Comparison of ENCODE assay signal across 8 mouse cellular contexts in the genomic region with DNA sequence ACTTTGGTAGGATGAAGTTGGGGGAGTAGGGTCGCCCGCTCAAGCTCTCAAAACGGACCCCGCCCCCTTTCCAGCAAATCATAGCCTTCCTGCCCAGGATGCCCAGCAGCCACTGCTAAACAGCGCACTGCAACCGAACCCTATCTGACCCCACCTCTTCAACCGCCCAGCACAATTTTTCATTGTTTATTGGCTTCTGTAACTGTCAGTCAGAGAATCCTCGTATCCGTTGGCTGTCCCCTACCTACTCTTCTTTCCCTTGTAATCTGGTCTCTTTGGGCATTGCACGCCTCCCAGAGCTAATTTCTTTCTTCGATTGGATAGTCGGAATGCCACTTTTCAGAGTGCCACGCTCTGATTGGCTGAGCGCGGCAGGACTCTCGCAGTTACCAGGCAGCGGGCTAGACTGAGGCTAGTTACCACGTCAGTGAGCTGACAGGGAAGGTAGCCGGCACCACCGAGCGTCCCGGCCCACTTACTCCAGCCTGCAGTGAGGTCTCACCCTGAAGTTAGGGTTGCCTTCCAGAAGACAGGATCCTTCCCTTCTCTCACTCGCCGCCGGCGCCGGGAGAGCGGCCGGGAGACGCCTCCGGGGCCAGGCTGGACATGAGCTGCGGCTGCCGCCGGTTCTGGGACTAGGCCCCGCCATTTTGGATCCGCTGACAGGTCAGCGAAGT. TPM values are rescaled to one million over a fixed set of nuclear protein-coding genes. Genes with fewer than 3 reads are reported as not detected.
DNase-seq lines count a peak whose midpoint lies in the region; ATAC-seq and TF ChIP-seq lines count a peak whose summit lies in the region.

A gene (plus strand): TSS at position 383 of the 677 bp plus-strand sequence.

- TF ChIP-seq POLR2A in kidney, adult 2 months (IDR thresholded peaks at IDR 0.05; ENCODE audit: low read depth, low read length) = peak; percentile 89
- peak; percentile 67 for TF ChIP-seq POLR2A in spleen, adult 2 months (IDR thresholded peaks at IDR 0.05; ENCODE audit: low read depth, low read length)

- H3K4me2 ChIP-seq in embryonic facial prominence, embryonic 13.5 days = peak within 1 kb of the TSS; percentile 89
- peak within 1 kb of the TSS; percentile 64 for H3K4me2 ChIP-seq in limb, embryonic 12.5 days
- peak within 1 kb of the TSS; percentile 78 for H3K4me2 ChIP-seq in midbrain, embryonic 15.5 days

- TF ChIP-seq CTCF in kidney, adult 2 months (conservative IDR thresholded peaks at IDR 0.05; ENCODE audit: insufficient read depth, insufficient read length, low read depth, low read length) = no peak
- no peak for TF ChIP-seq CTCF in spleen, adult 2 months (IDR thresholded peaks at IDR 0.05; ENCODE audit: extremely low read depth, insufficient read depth, insufficient read length, insufficient replicate concordance)

- H3K27me3 ChIP-seq in embryonic facial prominence, embryonic 13.5 days = peaks cover 39% of the 10 kb centered on the region
- H3K27me3 ChIP-seq in kidney, adult 2 months (replicated peaks; ENCODE audit: control insufficient read depth, insufficient read depth, low read length) = no peaks in the 10 kb centered on the region
- H3K27me3 ChIP-seq in limb, embryonic 12.5 days = peaks cover 38% of the 10 kb centered on the region
- H3K27me3 ChIP-seq in midbrain, embryonic 15.5 days (replicated peaks) = peaks cover 36% of the 10 kb centered on the region
- H3K27me3 ChIP-seq in spleen, adult 2 months (ENCODE audit: control insufficient read depth, insufficient read depth, low read length) = peaks cover 14% of the 10 kb centered on the region

- WGBS in embryonic facial prominence, embryonic 13.5 days = under 1% methylated on average over 37 of the region's 37 CpGs
- under 1% methylated on average over 37 of the region's 37 CpGs for WGBS in kidney, adult 2 months
- whole genome bisulfite sequencing in limb, embryonic 12.5 days = under 1% methylated on average over 37 of the region's 37 CpGs
- WGBS in midbrain, embryonic 15.5 days = under 1% methylated on average over 37 of the region's 37 CpGs
- WGBS in spleen, adult 2 months = under 1% methylated on average over 37 of the region's 37 CpGs

- H3K4me1 ChIP-seq in embryonic facial prominence, embryonic 13.5 days = peaks cover 39% of the 10 kb centered on the region
- H3K4me1 ChIP-seq in kidney, adult 2 months (ENCODE audit: control insufficient read depth, insufficient read depth, low read length) = peaks cover 18% of the 10 kb centered on the region
- H3K4me1 ChIP-seq in limb, embryonic 12.5 days (replicated peaks) = peaks cover 30% of the 10 kb centered on the region
- peaks cover 55% of the 10 kb centered on the region for H3K4me1 ChIP-seq in midbrain, embryonic 15.5 days
- peaks cover 13% of the 10 kb centered on the region for H3K4me1 ChIP-seq in spleen, adult 2 months (ENCODE audit: control insufficient read depth, insufficient read depth, insufficient read length)

- ATAC-seq in embryonic facial prominence, embryonic 13.5 days (ENCODE audit: insufficient number of reproducible peaks, insufficient read depth, low FRiP score, low TSS enrichment, low read depth) = peak; percentile 98
- ATAC-seq in limb, embryonic 12.5 days (ENCODE audit: insufficient number of reproducible peaks, insufficient read depth, low FRiP score, low TSS enrichment, low read depth) = peak; percentile 95
- peak; percentile 98 for ATAC-seq in midbrain, embryonic 15.5 days (replicated peaks)

- no peak within 1 kb of the TSS for H3K27ac ChIP-seq in embryonic facial prominence, embryonic 13.5 days
- H3K27ac ChIP-seq in kidney, adult 2 months (ENCODE audit: insufficient read depth, low read depth, low read length) = peak within 1 kb of the TSS; percentile 44; the same call in 1 of the 2 replicates
- peak within 1 kb of the TSS; percentile 13; the same call in 1 of the 2 replicates for H3K27ac ChIP-seq in limb, embryonic 12.5 days
- H3K27ac ChIP-seq in midbrain, embryonic 15.5 days = peak within 1 kb of the TSS; percentile 79
- peak within 1 kb of the TSS; percentile 70 for H3K27ac ChIP-seq in spleen, adult 2 months (ENCODE audit: insufficient read depth, low read length)

- H3K9me3 ChIP-seq in embryonic facial prominence, embryonic 13.5 days = no peaks in the 10 kb centered on the region
- H3K9me3 ChIP-seq in limb, embryonic 12.5 days = no peaks in the 10 kb centered on the region
- no peaks in the 10 kb centered on the region for H3K9me3 ChIP-seq in midbrain, embryonic 15.5 days

- peak within 1 kb of the TSS; percentile 89 for H3K4me3 ChIP-seq in embryonic facial prominence, embryonic 13.5 days
- H3K4me3 ChIP-seq in kidney, adult 2 months (ENCODE audit: insufficient read depth, low read depth, low read length) = peak within 1 kb of the TSS; percentile 78
- peak within 1 kb of the TSS; percentile 86 for H3K4me3 ChIP-seq in limb, embryonic 12.5 days (replicated peaks)
- peak within 1 kb of the TSS; percentile 89 for H3K4me3 ChIP-seq in midbrain, embryonic 15.5 days
- peak within 1 kb of the TSS; percentile 93 for H3K4me3 ChIP-seq in spleen, adult 2 months (ENCODE audit: extremely low read depth, insufficient read depth, insufficient read length)

- peak; percentile 93 for DNase-seq in 3134 (ENCODE audit: extremely low read depth, insufficient read length, low spot score)
- peak; percentile 93 to 94 for DNase-seq in adrenal gland, postnatal 36 days
- peak; percentile 97 to 99 for DNase-seq in heart, adult 18-20 months
- peak; percentile 99 for DNase-seq in kidney, adult 2 months
- peak; percentile 90 to 99 for DNase-seq in spleen, adult 2 months (ENCODE audit: low read depth in 1 of 2, low spot score in 2 of 2)

- H3K36me3 ChIP-seq in embryonic facial prominence, embryonic 13.5 days = peaks cover 3% of the 10 kb centered on the region; the same call in 1 of the 2 replicates
- H3K36me3 ChIP-seq in kidney, adult 2 months (ENCODE audit: control insufficient read depth, insufficient read depth, low read length) = no peaks in the 10 kb centered on the region
- no peaks in the 10 kb centered on the region for H3K36me3 ChIP-seq in limb, embryonic 12.5 days
- H3K36me3 ChIP-seq in midbrain, embryonic 15.5 days (replicated peaks) = no peaks in the 10 kb centered on the region
- H3K36me3 ChIP-seq in spleen, adult 2 months (ENCODE audit: control insufficient read depth, insufficient read depth, low read length) = no peaks in the 10 kb centered on the region

- peak within 1 kb of the TSS; percentile 81 for H3K9ac ChIP-seq in embryonic facial prominence, embryonic 13.5 days
- peak within 1 kb of the TSS; percentile 66 for H3K9ac ChIP-seq in limb, embryonic 12.5 days (replicated peaks)
- peak within 1 kb of the TSS; percentile 64 for H3K9ac ChIP-seq in midbrain, embryonic 15.5 days

RNA-seq across cellular contexts. Expression of the gene that starts here (rescaled TPM):
- total RNA-seq in adrenal gland, postnatal 36 days (2021) = 10 to 100 TPM; 60.6 to 77.4 TPM
- 66.1 and 67.6 TPM in 2 replicates for polyA plus RNA-seq in embryonic facial prominence, embryonic 13.5 days (2015; fragmentation: Nextera tagmentation; extraction: Ambion mirVana)
- 10 to 100 TPM; 38.4 to 41.8 TPM for total RNA-seq in heart, adult 18-20 months (2021)
- polyA plus RNA-seq in kidney, adult 2 months (2012; rRNA removed) = 60.8 and 64.7 TPM in 2 replicates
- 57.4 and 63.0 TPM in 2 replicates for polyA plus RNA-seq in limb, embryonic 12.5 days (2016; fragmentation: Nextera tagmentation; extraction: Ambion mirVana)
- polyA plus RNA-seq in midbrain, embryonic 15.5 days (2015; fragmentation: Nextera tagmentation; extraction: Ambion mirVana) = 79.0 and 83.0 TPM in 2 replicates
- 67.7 and 76.2 TPM in 2 replicates for polyA plus RNA-seq in spleen, adult 2 months (2012; rRNA removed)
